Mouse (Mus musculus): Measurements from ENCODE around the gene Chd6. TPM values are rescaled to one million over a fixed set of nuclear protein-coding genes. Genes with fewer than 3 reads are reported as not detected.

Chd6 gene
- polyA plus RNA-seq, 1 experiment: 9.5 TPM

- no peak overlapping the region for H3K4me3 ChIP-seq (ENCODE audit: extremely low read depth, insufficient read depth, insufficient read length)
- no peaks in the 10 kb centered on the region for H3K27me3 ChIP-seq (ENCODE audit: control insufficient read depth, insufficient read depth, low read length)
- H3K4me1 ChIP-seq (ENCODE audit: control insufficient read depth, insufficient read depth, insufficient read length): no peaks in the 10 kb centered on the region
- no peak for DNase-seq (ENCODE audit: low read depth in 1 of 2, low spot score in 2 of 2)
- TF ChIP-seq POLR2A (IDR thresholded peaks at IDR 0.05; ENCODE audit: low read depth, low read length): no peak
- no peak for TF ChIP-seq CTCF (IDR thresholded peaks at IDR 0.05; ENCODE audit: extremely low read depth, insufficient read depth, insufficient read length, insufficient replicate concordance)
- 86% methylated on average over 6 of the region's 6 CpGs for WGBS
- H3K27ac ChIP-seq (ENCODE audit: insufficient read depth, low read length): no peak overlapping the region
- H3K36me3 ChIP-seq (ENCODE audit: control insufficient read depth, insufficient read depth, low read length): peaks cover 22% of the 10 kb centered on the region
These were observed 118.4 kb downstream of the Chd6 start for GRCm38 (mm10) chr2:160990339-160991070.

DNA sequence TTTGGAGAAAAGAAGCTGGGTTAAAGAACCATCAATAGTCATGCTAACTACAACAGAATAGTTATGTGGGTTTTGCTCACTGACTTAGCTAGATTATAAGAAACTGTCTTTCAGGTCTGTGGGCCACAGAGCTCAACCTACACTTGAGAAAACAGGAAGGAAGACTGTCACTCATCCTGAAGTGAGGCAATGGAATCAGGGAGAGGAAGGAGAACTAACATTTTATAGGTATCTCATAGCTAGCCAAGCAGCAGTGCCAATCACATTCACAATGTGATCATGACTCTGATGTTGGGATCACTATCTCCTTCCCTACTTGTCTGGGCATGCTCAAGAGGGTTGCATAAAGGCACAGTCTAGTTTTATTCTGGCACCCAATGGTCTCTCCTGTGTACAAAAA is 121.4 kb downstream of the Chd6 start:
- no peaks in the 10 kb centered on the region for H3K4me1 ChIP-seq (ENCODE audit: control insufficient read depth, insufficient read depth, insufficient read length)
- no peak for DNase-seq (ENCODE audit: low read depth in 1 of 2, low spot score in 2 of 2)
- no peak overlapping the region for H3K4me3 ChIP-seq (ENCODE audit: extremely low read depth, insufficient read depth, insufficient read length)
- TF ChIP-seq POLR2A (IDR thresholded peaks at IDR 0.05; ENCODE audit: low read depth, low read length) (no peak), CTCF (IDR thresholded peaks at IDR 0.05; ENCODE audit: extremely low read depth, insufficient read depth, insufficient read length, insufficient replicate concordance) (no peak)
- H3K27ac ChIP-seq (ENCODE audit: insufficient read depth, low read length): no peak overlapping the region
- H3K27me3 ChIP-seq (ENCODE audit: control insufficient read depth, insufficient read depth, low read length): no peaks in the 10 kb centered on the region
- H3K36me3 ChIP-seq (ENCODE audit: control insufficient read depth, insufficient read depth, low read length): peaks cover 44% of the 10 kb centered on the region

- no peaks in the 10 kb centered on the region for H3K27me3 ChIP-seq (ENCODE audit: control insufficient read depth, insufficient read depth, low read length)
- no peak for TF ChIP-seq CTCF (IDR thresholded peaks at IDR 0.05; ENCODE audit: extremely low read depth, insufficient read depth, insufficient read length, insufficient replicate concordance)
- no peak for TF ChIP-seq POLR2A (IDR thresholded peaks at IDR 0.05; ENCODE audit: low read depth, low read length)
- 91% methylated on average over 3 of the region's 3 CpGs for WGBS
- H3K4me1 ChIP-seq (ENCODE audit: control insufficient read depth, insufficient read depth, insufficient read length): no peaks in the 10 kb centered on the region
- H3K4me3 ChIP-seq (ENCODE audit: extremely low read depth, insufficient read depth, insufficient read length): no peak overlapping the region
- no peak for DNase-seq (ENCODE audit: low read depth in 1 of 2, low spot score in 2 of 2)
- H3K36me3 ChIP-seq (ENCODE audit: control insufficient read depth, insufficient read depth, low read length): peaks cover 53% of the 10 kb centered on the region
- no peak overlapping the region for H3K27ac ChIP-seq (ENCODE audit: insufficient read depth, low read length)
These were observed 126.2 kb downstream of the Chd6 start for GRCm38 (mm10) chr2:160982636-160983035.

- TF ChIP-seq POLR2A (IDR thresholded peaks at IDR 0.05; ENCODE audit: low read depth, low read length) (no peak), CTCF (IDR thresholded peaks at IDR 0.05; ENCODE audit: extremely low read depth, insufficient read depth, insufficient read length, insufficient replicate concordance) (no peak)
- H3K36me3 ChIP-seq (ENCODE audit: control insufficient read depth, insufficient read depth, low read length): peaks cover 51% of the 10 kb centered on the region
- no peak overlapping the region for H3K4me3 ChIP-seq (ENCODE audit: extremely low read depth, insufficient read depth, insufficient read length)
- 96% methylated on average over 6 of the region's 6 CpGs for WGBS
- H3K27me3 ChIP-seq (ENCODE audit: control insufficient read depth, insufficient read depth, low read length): no peaks in the 10 kb centered on the region
- H3K4me1 ChIP-seq (ENCODE audit: control insufficient read depth, insufficient read depth, insufficient read length): no peaks in the 10 kb centered on the region
- no peak for DNase-seq (ENCODE audit: low read depth in 1 of 2, low spot score in 2 of 2)
- no peak overlapping the region for H3K27ac ChIP-seq (ENCODE audit: insufficient read depth, low read length)
These were observed 127.1 kb downstream of the Chd6 start for GRCm38 (mm10) chr2:160981791-160982190.

DNA sequence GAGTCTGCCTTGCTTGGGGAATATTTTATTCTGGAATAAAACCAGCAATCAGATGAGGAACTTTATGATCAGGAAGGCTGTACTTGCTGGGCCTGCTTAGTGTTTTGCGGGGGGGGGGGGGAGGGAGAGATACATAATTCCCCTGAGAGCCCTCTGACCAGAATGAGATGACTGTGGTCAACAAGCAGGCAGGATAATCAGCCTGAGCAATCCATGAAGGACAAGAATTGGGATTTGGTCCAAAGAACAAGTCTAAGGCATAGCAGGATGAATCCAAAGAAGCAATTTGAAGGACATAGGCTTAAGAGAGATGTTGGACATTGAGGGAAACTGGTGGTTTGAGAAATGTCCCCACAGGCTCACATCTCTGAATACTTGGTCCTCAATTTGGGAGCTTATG is 130.2 kb downstream of the Chd6 start:
- peaks cover 43% of the 10 kb centered on the region for H3K36me3 ChIP-seq (ENCODE audit: control insufficient read depth, insufficient read depth, low read length)
- no peak overlapping the region for H3K4me3 ChIP-seq (ENCODE audit: extremely low read depth, insufficient read depth, insufficient read length)
- 91% methylated on average over 1 of the region's 1 CpGs for WGBS

DNA sequence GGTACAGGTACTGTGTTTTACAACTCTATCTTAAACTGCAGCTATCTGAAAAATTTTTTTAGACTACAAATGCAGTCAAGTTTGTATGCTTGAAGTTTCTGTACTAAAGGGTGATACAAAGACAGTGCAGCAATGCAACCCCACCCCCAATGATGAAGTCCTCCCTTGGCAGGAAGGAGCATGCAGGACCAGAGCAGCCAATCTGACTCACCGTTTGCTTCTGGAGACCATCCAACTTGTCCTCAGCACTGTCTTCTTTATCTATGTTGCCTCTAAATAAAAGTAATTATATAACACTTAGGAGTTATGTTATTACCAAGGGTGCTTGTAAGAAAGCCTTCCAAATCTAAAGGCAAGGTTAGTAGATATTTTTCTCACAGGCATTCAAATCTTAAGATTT is 131.6 kb downstream of the Chd6 start:
- no peak overlapping the region for H3K27ac ChIP-seq (ENCODE audit: insufficient read depth, low read length)
- no peak overlapping the region for H3K4me3 ChIP-seq (ENCODE audit: extremely low read depth, insufficient read depth, insufficient read length)
- TF ChIP-seq POLR2A (IDR thresholded peaks at IDR 0.05; ENCODE audit: low read depth, low read length): no peak
- H3K36me3 ChIP-seq (ENCODE audit: control insufficient read depth, insufficient read depth, low read length): peaks cover 34% of the 10 kb centered on the region
- DNase-seq (ENCODE audit: low read depth in 1 of 2, low spot score in 2 of 2): no peak
- WGBS: 83% methylated on average over 1 of the region's 1 CpGs
- no peaks in the 10 kb centered on the region for H3K27me3 ChIP-seq (ENCODE audit: control insufficient read depth, insufficient read depth, low read length)
- H3K4me1 ChIP-seq (ENCODE audit: control insufficient read depth, insufficient read depth, insufficient read length): no peaks in the 10 kb centered on the region

More for the DNA sequence above, 130.2 kb downstream of the Chd6 start:
- Histone ChIP-seq H3K4me1 (ENCODE audit: control insufficient read depth, insufficient read depth, insufficient read length) (no peaks in the 10 kb centered on the region), H3K27me3 (ENCODE audit: control insufficient read depth, insufficient read depth, low read length) (no peaks in the 10 kb centered on the region), H3K27ac (ENCODE audit: insufficient read depth, low read length) (no peak overlapping the region)
- DNase-seq (ENCODE audit: low read depth in 1 of 2, low spot score in 2 of 2): no peak
- no peak for TF ChIP-seq POLR2A (IDR thresholded peaks at IDR 0.05; ENCODE audit: low read depth, low read length)
- TF ChIP-seq CTCF (IDR thresholded peaks at IDR 0.05; ENCODE audit: extremely low read depth, insufficient read depth, insufficient read length, insufficient replicate concordance): no peak

DNA sequence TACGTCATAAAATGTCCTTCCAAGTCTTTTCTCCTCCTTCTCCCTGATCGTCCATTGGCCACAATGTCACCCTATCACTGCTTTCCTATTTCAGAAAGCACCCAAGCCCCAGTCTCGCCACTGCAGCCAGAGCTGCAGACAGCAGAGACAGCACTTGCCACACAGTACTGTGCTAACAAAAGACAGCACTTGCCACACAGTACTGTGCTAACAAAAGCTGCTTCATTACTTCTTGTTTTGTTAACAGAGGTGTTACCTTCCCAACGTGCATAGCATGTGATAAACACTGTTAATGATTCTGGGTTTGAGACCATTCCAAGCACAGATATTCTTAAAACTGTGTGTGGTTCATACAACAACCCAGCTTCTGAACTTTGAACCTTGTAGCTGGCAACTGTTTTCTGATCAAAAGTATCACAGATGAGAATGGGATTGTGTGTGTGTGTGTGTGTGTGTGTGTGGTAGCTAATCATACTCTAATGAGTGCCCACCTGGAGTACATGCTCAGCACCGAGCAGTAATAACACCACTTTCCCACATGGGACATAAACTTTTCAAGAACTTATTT is 135.1 kb downstream of the Chd6 start:
- Histone ChIP-seq H3K4me1 (ENCODE audit: control insufficient read depth, insufficient read depth, insufficient read length) (no peaks in the 10 kb centered on the region), H3K36me3 (ENCODE audit: control insufficient read depth, insufficient read depth, low read length) (peaks cover 31% of the 10 kb centered on the region), H3K4me3 (ENCODE audit: extremely low read depth, insufficient read depth, insufficient read length) (no peak overlapping the region), H3K27ac (ENCODE audit: insufficient read depth, low read length) (no peak overlapping the region), H3K27me3 (ENCODE audit: control insufficient read depth, insufficient read depth, low read length) (no peaks in the 10 kb centered on the region)
- 88% methylated on average over 5 of the region's 5 CpGs for WGBS
- DNase-seq (ENCODE audit: low read depth in 1 of 2, low spot score in 2 of 2): no peak
- TF ChIP-seq POLR2A (IDR thresholded peaks at IDR 0.05; ENCODE audit: low read depth, low read length) (no peak), CTCF (IDR thresholded peaks at IDR 0.05; ENCODE audit: extremely low read depth, insufficient read depth, insufficient read length, insufficient replicate concordance) (no peak)

All from spleen, adult 2 months (tissue).